8 mouse cellular contexts compared by ENCODE assay signal in the genomic region with DNA sequence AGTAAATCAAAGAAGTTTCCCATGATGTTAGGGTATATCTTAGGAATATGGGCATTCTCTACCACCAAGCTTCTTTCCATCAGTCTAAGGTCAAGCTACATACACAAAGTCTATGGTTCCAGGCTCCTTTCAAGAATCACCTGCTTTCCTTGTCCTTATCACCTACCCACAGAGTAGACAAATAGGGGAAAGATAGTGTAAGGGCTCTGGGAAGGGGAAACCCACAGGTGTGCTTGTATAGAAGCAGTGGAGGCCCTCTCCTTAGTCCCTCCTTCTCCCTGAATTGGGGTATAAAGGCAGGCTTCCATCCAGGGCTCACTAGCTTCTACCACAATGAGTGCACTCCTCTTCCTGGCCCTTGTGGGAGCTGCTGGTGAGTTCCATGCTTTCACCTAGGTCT. TPM values are rescaled to one million over a fixed set of nuclear protein-coding genes. Genes with fewer than 3 reads are reported as not detected.
"Had no signal": no experiment of that assay in that cellular context is flagged by ENCODE, and none has a peak within 500 bp of the region (broad histone marks: within the 10 kb centered on the region; RNA-seq: fewer than 3 reads in every experiment).

A gene (plus strand): TSS at position 301 of the 400 bp plus-strand sequence.

RNA-seq across cellular contexts. Expression of the gene that starts here (rescaled TPM):
- polyA plus RNA-seq: neural tube, embryonic 11.5 days; neural tube, embryonic 12.5 days; neural tube, embryonic 13.5 days; neural tube, embryonic 14.5 days; neural tube, embryonic 15.5 days; stomach, embryonic 14.5 days; testis, adult 2 months; urinary bladder, adult 2 months had no signal
